Mouse (Mus musculus): ENCODE data around the gene Topors. TPM values are rescaled to one million over a fixed set of nuclear protein-coding genes. Genes with fewer than 3 reads are reported as not detected.

Gene Topors
- total RNA-seq, 2 experiments from 2014 or later = 16.6 to 18.5 TPM

DNA sequence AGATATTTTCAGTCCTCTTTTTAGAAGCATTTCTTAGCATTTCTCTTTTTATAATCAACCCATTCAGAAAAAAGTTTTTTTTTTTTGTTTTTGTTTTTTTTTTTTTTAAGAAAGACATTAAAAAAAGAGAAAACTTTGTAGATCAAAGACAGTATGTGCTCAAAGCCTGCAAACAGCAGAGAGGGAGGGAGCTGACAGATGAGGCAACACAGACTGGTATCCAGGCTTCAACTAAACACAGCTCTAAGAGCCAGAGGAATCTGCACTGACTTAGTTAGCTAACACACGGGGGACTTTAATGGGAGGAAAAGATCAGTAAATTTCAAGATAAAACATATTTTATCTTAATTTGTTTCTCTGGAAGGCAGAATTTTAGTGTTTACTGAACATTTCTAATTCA, 5.3 kb downstream of the Topors start:
- DNase-seq (ENCODE audit: low spot score in 2 of 2) = no peak

DNA sequence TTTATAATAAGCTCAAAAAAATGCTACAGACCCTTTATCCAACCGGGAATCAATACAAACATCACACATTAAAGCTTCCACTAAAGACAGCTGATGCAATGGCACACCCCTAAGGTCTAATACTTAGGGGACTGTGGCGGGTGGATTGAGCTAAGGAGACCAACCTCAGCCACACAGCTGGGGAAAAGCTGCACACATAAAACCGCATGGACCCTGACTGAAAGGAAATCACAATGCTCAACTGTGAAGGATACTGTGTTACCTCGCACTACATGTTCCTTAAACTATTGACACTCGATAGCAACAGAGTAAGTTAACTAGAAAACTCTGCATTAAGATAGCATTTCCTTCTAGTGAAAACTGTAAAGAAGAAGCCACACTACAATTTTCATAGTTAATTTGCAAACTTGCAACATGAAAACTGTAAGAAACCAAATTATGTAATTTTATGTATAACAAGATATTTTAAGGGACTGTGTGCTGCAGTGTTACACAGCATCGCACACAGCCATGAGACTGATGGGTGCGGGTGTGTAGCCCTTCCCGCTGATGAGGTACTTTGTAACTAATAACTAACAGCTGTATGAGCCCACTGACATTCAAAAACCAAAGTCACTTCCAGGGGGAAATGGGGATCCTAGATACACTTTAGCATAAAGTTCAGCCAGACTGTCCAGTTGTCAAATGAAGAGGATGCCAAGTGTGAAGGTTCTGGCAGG, 15.1 kb downstream of the Topors start:
- intact Hi-C loops (cut with DNase I) = no loop called here
- DNase-seq (ENCODE audit: low spot score in 2 of 2) = no peak

More for the DNA sequence above, 5.3 kb downstream of the Topors start:
- intact Hi-C loops (cut with DNase I) = no loop called here

DNA sequence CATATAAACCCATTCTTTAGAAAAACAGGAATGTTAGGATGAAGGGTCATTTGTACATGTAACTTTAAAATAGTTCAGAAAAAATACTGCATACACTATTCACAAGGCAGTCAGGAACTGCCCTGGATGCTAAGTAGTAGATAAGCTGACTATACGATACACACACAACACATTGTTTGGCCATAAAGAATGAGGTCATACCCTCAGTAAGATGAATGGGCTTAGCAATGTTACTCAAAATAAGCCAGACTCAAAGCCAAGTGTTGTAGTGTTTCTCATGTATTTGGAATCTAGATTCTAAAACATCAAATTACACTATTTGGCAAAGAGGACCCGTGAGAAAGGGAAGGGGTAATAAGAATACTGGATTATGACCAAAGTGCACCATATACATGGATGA, 15.9 kb downstream of the Topors start:
- intact Hi-C loops (cut with DNase I) = no loop called here
- no peak for DNase-seq (ENCODE audit: low spot score in 2 of 2)

DNA sequence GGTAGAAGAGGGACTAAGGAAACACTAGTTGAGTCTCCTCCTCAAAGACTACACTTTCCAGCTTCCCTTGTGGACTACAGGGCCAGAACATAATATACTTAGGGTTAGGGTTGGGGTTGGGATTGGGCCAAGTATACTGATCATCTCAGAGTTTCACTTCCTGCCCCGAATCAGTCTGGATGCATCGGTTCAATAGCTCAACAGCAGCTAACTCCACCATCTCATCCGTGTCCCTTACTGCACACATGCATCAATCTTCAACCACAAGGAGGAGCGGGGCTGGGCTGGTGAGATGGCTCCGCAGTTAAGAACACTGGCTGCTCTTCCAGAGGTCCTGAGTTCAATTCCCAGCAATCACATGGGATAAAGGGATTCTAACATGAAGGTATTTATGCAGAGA, 18.7 kb downstream of the Topors start:
- DNase-seq (ENCODE audit: low spot score in 2 of 2) = no peak
- intact Hi-C loops (cut with DNase I) = no loop called here

DNA sequence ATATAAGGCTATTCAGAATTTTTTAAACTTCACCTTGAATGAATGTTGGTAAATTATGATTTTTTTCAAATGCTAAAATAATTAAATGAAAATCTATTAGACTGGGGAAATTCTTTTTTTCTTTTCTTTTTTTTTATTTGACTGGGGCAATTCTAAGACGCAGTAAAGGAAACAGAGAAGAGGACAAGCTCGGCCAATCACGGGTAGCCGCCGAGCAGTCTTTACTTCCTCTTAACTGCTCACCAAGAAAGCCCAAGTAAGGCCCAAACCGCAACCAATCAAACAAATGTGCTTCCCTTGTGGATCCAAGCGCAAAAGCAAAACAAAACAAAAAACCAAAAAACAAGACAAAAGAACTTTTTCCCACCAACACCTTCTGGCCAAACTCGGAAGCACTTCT, 25.6 kb downstream of the Topors start:
- intact Hi-C loops (cut with DNase I) = no loop called here
- no peak for DNase-seq (ENCODE audit: low spot score in 2 of 2)

DNA sequence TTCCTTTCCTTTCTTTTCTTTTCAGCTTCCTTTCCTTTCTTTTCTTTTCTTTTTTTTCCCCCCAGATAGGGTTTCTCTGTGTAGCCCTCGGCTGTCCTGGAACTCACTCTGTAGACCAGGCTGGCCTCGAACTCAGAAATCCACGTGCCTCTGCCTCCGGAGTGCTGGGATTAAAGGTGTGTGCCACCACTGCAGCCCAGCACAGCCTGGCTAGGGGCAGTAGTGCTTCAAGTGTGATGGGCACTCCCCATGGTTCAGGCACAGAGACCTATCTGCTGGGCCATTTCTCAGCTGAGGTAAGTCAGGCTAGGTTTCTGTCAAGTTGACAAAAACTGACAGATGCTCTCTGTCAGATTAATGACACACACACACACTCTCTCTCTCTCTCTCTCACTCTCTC, 26.6 kb downstream of the Topors start:
- no peak for DNase-seq (ENCODE audit: low spot score in 2 of 2)
- intact Hi-C loops (cut with DNase I) = no loop called here

DNA sequence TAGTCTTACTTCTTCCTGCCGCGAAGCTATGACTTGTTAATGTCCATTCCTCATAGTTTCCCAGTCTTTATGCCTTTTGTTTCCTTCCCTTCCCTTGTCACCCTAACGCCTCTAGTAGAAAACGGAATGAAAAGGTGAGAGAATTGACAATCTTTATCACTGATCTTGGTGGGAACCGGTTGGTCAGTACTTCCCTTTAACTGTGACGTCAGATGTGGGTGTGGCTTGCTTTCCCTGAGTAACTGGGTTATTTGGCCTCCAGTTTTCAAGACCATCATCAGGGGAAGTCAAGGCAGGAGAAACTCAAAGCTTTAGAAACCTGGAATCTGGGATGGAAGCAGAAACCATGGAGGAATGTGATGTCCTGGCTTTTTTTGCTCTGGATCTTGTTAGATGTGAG, 27.7 kb downstream of the Topors start:
- intact Hi-C loops (cut with DNase I) = no loop called here
- DNase-seq (ENCODE audit: low spot score in 2 of 2) = no peak

DNA sequence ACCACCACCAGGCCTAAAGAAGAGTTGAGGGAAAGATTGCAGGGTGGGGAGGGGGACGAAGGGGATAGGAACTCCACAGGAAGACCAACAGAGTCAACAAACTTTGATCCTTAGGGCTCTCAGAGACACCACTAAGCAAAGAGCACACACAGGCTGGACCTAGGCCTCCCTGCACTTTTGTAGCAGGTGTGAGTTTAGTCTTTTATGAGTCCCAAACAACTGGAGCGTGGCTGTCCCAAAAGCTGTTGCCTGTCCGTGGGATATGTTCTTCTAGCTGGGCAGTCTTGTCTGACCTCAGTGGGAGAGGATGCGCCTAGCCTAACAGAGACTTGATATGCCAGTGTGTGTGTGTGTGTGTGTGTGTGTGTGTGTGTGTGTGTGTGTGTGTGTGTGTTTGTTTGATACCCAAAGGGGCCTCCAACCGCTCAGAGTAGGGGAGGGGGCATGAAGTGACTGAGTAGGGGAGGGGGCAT, 29.3 kb downstream of the Topors start:
- intact Hi-C loops (cut with DNase I) = no loop called here
- no peak for DNase-seq (ENCODE audit: low spot score in 2 of 2)

DNA sequence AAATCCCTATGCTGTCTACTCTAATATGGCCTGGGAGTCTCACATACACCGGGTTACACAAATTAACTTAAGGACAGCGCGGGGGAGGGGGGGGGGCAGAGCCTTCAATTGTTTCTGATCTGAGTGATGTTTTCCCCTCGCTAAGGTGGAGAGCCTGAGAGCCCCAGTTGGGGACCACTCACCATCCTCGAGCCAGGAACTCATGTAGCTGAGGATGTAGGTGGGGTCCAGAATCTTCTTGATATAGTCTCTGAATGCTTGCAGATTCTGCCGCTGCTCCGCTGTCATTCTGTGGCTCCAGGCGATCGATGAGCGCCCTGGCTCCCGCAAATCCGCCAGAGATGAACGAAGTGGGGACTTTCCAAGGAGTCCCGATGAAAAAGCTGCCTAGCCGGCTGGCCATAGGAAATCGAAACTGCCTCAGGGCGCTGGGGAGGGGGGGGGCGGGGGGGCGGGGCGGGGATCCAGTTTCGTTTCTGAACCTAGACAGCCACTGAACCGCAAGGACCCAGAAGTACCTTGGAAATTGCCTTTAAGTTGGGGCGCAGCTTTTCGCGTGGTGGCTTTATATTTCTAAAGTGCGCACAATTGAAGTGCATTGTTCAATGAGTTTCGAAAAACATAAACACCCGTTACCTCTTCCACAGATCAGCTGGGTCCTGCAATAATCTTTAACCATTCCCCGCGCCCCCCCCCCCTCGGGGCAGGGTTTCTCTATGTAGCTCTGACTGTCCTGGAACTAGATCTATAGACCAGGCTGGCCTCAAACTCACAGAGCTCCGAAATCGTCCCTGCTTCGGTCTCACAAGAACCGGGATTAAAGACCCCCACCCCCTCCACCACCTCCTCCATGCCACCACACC, 30.0 kb downstream of the Topors start, which contains the start of gene Ddx58:
TSS of gene Ddx58 (minus strand) at position 420 of the 863 bp plus-strand sequence.
- DNase-seq (ENCODE audit: low spot score in 2 of 2) = no peak
- intact Hi-C loops (cut with DNase I) = no loop called here

DNA sequence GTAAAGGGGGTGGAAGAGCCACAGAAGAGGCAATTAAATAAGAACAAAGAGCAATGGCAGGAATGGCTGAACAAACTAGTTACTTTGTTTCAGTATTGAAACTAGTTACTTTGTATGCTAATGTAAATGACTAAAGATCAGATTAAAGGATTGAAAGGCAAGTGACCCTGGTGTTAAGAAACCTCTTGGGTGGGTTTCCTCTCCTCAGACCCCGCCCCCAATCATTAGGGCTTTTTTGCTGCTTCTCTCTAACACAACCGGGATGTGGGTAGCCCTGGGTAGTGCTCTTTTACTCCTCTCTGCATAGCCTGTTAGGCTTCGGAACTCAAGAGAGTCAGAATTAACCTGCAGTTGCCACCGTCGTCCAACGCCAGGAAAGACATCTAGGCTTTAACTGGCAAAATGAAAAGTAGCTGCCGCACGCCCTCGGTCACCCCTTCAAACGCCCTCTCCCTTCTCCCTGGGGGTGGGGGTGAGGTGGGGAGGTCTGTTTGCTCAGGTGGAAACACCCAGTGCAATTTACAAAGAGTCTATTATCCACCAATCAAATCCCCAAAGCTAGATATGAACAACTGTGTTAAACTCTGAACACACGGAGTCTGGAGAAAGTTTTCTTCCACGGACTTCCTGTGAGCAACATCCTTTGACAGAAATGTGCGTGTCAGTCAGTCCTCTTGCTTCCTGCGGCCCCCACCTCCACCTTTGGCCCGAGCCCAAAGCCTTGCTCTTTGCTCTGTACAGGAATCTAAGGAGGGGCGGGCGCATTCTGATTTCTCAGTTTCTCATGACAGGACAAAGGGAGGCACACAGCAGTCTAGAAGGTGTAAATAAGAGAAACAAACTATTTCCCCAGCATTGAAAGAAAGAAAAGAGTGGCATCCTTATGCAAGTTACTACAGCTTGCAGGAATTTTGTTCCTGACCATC, 30.9 kb downstream of the Topors start:
- no peak for DNase-seq (ENCODE audit: low spot score in 2 of 2)
- intact Hi-C loops (cut with DNase I) = no loop called here

DNA sequence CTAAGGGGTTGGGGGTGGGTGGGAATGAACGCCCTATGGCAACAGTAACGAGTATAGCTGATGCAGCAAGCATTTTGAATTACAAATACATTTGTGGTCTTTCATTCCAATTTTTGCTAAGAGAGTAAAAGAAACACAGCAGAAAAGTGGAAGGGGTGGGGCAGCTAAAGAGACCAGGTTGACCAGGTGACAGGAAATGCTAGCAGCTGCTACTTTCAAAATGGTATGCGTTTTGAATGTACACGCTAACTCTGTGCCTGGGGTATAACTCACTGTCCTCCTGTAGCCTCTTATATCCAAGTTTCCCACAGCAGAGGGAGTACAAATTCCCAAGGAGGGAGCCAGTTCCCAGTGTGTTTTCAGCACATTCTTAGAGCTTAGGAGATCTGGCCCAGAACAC, 32.8 kb downstream of the Topors start:
- intact Hi-C loops (cut with DNase I) = no loop called here
- DNase-seq (ENCODE audit: low spot score in 2 of 2) = no peak

DNA sequence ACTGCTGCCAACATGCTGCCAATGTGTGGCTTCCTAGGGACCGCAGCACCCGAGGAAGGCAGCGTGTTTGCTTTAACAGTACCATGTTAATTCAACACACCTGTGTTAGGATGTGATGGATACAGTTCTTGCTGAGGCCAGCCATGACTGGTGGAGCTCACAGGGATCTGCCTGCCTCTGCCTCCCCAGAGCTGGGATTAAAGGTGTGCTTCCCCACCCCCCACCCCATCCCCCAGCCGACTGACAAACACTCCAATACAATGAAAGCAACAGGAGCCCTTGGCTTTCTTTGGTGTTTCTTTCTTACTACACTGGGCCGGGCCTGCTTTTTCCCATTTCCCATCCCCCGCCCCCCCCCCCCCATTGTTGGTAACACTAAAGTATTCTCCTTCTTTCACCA, 35.4 kb downstream of the Topors start:
- DNase-seq (ENCODE audit: low spot score in 2 of 2) = no peak
- intact Hi-C loops (cut with DNase I) = no loop called here

DNA sequence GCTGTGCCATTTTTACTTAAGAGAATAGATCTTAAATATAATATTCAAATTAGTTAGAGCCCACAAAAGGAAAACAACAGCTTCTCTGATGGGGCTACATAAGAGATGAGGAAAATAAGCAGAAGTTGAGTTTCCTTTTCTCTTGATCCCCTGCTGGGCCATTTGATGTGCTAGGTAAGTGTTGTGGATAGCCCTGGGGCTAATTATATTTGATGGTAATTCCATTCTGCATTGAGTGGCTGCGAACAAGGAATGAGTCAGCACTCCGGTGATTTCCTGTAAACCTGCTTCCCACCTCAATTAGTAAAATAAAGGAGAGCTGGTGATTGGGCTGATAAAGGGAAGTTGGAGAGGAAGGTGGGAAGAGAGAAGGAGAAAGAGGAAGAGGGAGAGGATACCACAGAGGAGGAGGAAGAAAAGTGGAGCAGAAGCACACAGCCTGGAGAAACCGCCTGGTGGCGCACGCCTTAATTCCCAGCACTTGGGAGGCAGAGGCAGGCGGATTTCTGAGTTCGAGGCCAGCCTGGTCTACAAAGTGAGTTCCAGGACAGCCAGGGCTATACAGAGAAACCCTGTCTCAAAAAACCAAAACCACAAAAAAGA, 36.5 kb downstream of the Topors start:
- intact Hi-C loops (cut with DNase I) = no loop called here
- no peak for DNase-seq (ENCODE audit: low spot score in 2 of 2)

DNA sequence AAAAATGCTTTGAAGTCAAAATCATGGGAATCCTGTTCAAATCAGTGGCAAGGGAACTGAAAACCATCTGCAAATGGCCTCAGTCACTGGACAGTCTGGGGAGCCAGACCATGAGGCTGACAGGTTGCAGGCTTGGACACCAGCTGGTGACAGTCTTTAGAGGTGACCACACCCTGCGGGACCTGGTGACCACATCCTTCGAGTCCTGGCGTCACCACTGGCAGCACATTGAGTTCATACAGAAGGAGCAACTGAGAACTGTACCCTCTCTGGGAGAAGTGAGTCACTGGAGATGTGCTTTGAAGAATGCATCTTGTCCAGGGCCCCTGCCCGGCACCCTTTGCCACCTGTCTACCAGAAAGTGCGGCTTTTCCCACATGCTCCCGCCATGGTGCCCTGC, 39.9 kb downstream of the Topors start:
- DNase-seq (ENCODE audit: low spot score in 2 of 2) = no peak
- intact Hi-C loops (cut with DNase I) = no loop called here

DNA sequence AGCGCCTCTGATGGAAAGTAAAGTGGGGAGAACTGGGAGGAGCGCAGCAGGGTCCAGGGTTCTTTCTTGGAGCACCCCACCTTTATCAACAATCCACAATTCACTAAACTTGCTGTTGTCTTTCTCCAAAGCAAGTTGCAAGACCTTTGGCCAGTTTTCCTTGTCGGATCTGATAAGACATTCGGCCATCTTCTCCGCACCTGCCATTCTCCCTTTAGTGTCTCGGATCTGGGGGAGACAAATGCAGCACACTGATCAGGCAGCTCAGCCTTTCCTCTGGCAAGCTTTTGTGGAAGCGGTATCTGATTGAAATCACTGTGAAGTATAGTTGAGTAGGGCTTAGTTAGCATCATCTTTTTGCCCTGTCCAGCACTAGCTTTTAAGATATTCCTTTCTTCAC, 41.8 kb downstream of the Topors start:
- intact Hi-C loops (cut with DNase I) = no loop called here
- no peak for DNase-seq (ENCODE audit: low spot score in 2 of 2)

DNA sequence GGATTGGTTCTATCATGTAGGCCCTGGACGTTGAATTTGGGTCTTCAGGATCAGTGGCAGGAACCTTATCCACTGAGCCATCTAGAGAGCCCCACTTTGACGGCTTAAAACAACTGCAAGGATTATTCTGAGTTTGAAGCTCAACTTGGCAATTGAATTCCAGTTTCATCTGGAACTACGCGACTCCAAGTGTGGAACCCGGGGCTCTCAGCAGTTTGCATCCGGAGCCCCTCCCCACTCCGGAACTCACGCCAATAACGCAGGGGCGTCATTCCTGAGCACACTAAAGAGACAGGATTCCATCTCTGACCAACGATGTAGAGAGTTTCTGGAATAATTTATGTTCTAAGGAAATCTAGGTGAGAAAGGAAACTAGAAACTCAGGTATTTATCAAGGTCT, 42.5 kb downstream of the Topors start:
- intact Hi-C loops (cut with DNase I) = no loop called here

DNA sequence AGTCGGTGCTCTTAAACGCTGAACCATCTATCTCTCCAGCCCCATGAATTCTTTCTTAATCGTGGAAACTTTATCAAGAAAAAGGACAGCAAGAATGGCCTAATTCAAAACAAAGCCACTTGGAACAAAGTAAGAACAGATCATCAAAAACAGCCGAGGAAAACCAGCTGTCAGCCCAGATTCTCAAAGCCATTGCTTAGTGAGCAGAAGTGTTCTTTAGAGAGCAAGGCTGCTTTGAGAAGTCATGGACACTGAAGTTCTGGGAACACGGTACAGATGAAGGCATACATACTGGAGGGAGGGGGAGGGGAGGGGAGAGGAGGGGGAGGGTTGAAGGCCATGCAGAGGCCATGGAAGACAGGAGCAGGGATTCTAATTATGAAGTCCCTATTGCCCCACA, 43.6 kb downstream of the Topors start:
- no peak for DNase-seq (ENCODE audit: low spot score in 2 of 2)
- intact Hi-C loops (cut with DNase I) = no loop called here

More for the DNA sequence above, 42.5 kb downstream of the Topors start:
- DNase-seq (ENCODE audit: low spot score in 2 of 2) = no peak

DNA sequence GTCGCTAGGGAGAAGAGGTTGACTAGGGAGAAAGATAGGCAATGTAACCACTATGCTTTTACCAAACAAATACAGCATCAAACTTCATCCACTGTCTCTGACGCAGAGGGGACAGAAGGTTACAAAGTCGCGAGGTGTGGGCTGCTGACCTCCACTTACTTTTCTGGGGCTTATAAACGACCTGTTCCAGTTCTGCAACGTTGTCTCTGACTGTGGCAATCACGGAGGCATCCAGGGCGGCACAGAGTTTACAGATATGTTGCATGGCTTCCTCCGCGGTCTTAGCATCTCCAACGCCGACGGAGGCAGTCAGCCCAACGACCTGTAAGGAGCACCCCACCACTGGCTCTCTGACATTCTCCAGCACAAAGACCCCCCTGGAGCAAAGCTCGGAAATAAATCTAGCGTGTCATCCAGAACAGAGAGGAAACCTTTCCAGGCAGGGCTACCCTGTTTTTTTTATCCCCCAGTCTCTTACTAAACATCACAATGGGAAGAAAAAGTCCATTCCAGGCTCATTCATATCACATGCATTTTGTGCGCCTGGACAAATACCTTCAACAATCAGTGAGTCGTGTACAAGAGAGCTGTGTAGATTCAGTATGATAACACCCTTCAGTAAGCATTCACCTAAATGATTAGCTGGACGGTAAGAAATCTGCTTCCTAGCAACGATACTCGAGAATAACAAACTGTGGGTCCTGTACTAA, 47.6 kb downstream of the Topors start:
- intact Hi-C loops (cut with DNase I) = no loop called here
- DNase-seq (ENCODE audit: low spot score in 2 of 2) = no peak

Data from left cerebral cortex, postnatal 14 days (tissue).